Mouse (Mus musculus) ovary, postnatal 10 days (tissue): ENCODE results near the gene Spata32.
"Not testable (repeated sequence)": the region's sequence is repeated elsewhere in the genome, so short reads cannot be mapped to it uniquely, and the experiment has no call there.

ENCODE experiments used
- DNase-seq: peaks from one replicate; pipeline ENCODE4 v3.0.0; 2022; ENCODE audit warnings: low spot score

The Spata32 gene

GRCm38 (mm10) chr11:103246081-103246730, 28.0 kb upstream of the Spata32 start:
- no peak for DNase-seq

GRCm38 (mm10) chr11:103244856-103245255, 26.6 kb upstream of the Spata32 start:
- DNase-seq, result no peak

GRCm38 (mm10) chr11:103240740-103241139, 22.5 kb upstream of the Spata32 start:
- DNase-seq, result no peak

GRCm38 (mm10) chr11:103237757-103238156, 19.5 kb upstream of the Spata32 start:
- DNase-seq, result no peak

GRCm38 (mm10) chr11:103236903-103237302, 18.7 kb upstream of the Spata32 start:
- no peak for DNase-seq

- no peak for DNase-seq
These were observed 18.2 kb upstream of the Spata32 start for GRCm38 (mm10) chr11:103236431-103236830.

GRCm38 (mm10) chr11:103235702-103236101, 17.5 kb upstream of the Spata32 start:
- DNase-seq, result no peak

- no peak for DNase-seq
These were observed 16.2 kb upstream of the Spata32 start for GRCm38 (mm10) chr11:103234447-103234846.

- DNase-seq, result peak; percentile 70
These were observed 14.7 kb upstream of the Spata32 start for GRCm38 (mm10) chr11:103232966-103233365.

GRCm38 (mm10) chr11:103231367-103231766, 13.1 kb upstream of the Spata32 start:
- DNase-seq, result no peak

- no peak for DNase-seq
These were observed 12.4 kb upstream of the Spata32 start for GRCm38 (mm10) chr11:103230626-103231025.

- no peak for DNase-seq
These were observed 11.4 kb upstream of the Spata32 start for GRCm38 (mm10) chr11:103229608-103230007.

- DNase-seq, result no peak
These were observed 5.8 kb upstream of the Spata32 start for GRCm38 (mm10) chr11:103223951-103224456.

GRCm38 (mm10) chr11:103223444-103223843, 5.2 kb upstream of the Spata32 start:
- DNase-seq, result no peak

GRCm38 (mm10) chr11:103222718-103223117, 4.5 kb upstream of the Spata32 start:
- not testable (repeated sequence) for DNase-seq

- DNase-seq, result no peak
These were observed 3.2 kb upstream of the Spata32 start for GRCm38 (mm10) chr11:103221437-103221836.

- no peak for DNase-seq
These were observed 1.8 kb upstream of the Spata32 start for GRCm38 (mm10) chr11:103219995-103220394.

GRCm38 (mm10) chr11:103219259-103219658, 1.0 kb upstream of the Spata32 start:
- no peak for DNase-seq

GRCm38 (mm10) chr11:103218517-103218901, 277 bp upstream of the Spata32 start:
- DNase-seq, result no peak

GRCm38 (mm10) chr11:103215355-103215754, 2.9 kb downstream of the Spata32 start:
- no peak for DNase-seq

- no peak for DNase-seq
These were observed 4.5 kb downstream of the Spata32 start for GRCm38 (mm10) chr11:103213712-103214111.

- DNase-seq, result no peak
These were observed 7.9 kb downstream of the Spata32 start for GRCm38 (mm10) chr11:103210291-103210690.

- DNase-seq, result no peak
These were observed 9.8 kb downstream of the Spata32 start, which contains the start of gene 1700023F06Rik for GRCm38 (mm10) chr11:103208458-103208857. Gene 1700023F06Rik, minus strand, starts transcription at chr11:103208558.

- no peak for DNase-seq
These were observed 12.0 kb downstream of the Spata32 start for GRCm38 (mm10) chr11:103206203-103206602.
